Mouse (Mus musculus) liver, embryonic 11.5 days (tissue): ENCODE measurements around the gene Timm13. TPM values are rescaled to one million over a fixed set of nuclear protein-coding genes. Genes with fewer than 3 reads are reported as not detected.

Source experiments
- ATAC-seq: fragments of 200-750 bp; cut with Nextera tagmentation; replicated peaks from 2 replicates; pipeline ENCODE4 v1.8.0; 2017; ENCODE audit warnings: moderate number of reproducible peaks, mild to moderate bottlenecking, moderate TSS enrichment, moderate library complexity; ENCODE audit not compliant: low FRiP score
- DNase-seq: peaks from one replicate; pipeline ENCODE4 v3.0.0-alpha.2; 2017; ENCODE audit warnings: low spot score
- H3K27ac ChIP-seq: fragments of 300-500 bp; sonication (generic); 2 replicates; pipeline ENCODE4 v1.5.1; 2014; ENCODE audit warnings: mild to moderate bottlenecking, low read depth, low read length, control low read depth
- H3K27me3 ChIP-seq: fragments of 300-500 bp; sonication (generic); replicated peaks from 2 replicates; pipeline ENCODE4 v1.6.1; 2014; ENCODE audit warnings: low read length, mixed read lengths; ENCODE audit not compliant: control insufficient read depth, insufficient read depth
- H3K36me3 ChIP-seq: fragments of 300-500 bp; sonication (generic); 2 replicates; pipeline ENCODE4 v1.6.1; 2014; ENCODE audit warnings: mild to moderate bottlenecking, low read length, moderate library complexity, mixed read lengths; ENCODE audit not compliant: control insufficient read depth, insufficient read depth
- H3K4me1 ChIP-seq: fragments of 300-500 bp; sonication (generic); replicated peaks from 2 replicates; pipeline ENCODE4 v1.6.1; 2014; ENCODE audit warnings: low read length, mixed read lengths; ENCODE audit not compliant: control insufficient read depth, insufficient read depth
- H3K4me2 ChIP-seq: fragments of 300-500 bp; sonication (generic); 2 replicates; pipeline ENCODE4 v1.6.1; 2014; ENCODE audit warnings: mild to moderate bottlenecking, control low read depth, moderate library complexity
- H3K4me3 ChIP-seq: fragments of 300-500 bp; sonication (generic); 2 replicates; pipeline ENCODE4 v1.5.1; 2014; ENCODE audit warnings: low read depth, low read length, control low read depth
- H3K9ac ChIP-seq: fragments of 300-500 bp; sonication (generic); 2 replicates; pipeline ENCODE4 v1.6.1; 2014; ENCODE audit warnings: low read depth, low read length, control low read depth
- H3K9me3 ChIP-seq: fragments of 300-500 bp; sonication (generic); 2 replicates; pipeline ENCODE4 v1.6.1; 2016; ENCODE audit warnings: low read length, inconsistent platforms, mixed read lengths; ENCODE audit not compliant: control insufficient read depth
- WGBS: fragments of 180-500 bp; shearing (Covaris S2); extraction: QIAGEN DNeasy Blood & Tissue Kit; methylation state at CpG from one replicate; pipeline ENCODE4 v1.1.7; 2014; 5-methylcytosine and 5-hydroxymethylcytosine counted together
- polyA plus RNA-seq: library from polyadenylated mRNA; unstranded; fragments of >200 nt; fragmentation: Nextera tagmentation; extraction: Ambion mirVana; gene quantifications from 2 replicates; pipeline ENCODE4 v1.2.1, GENCODE M21; 2014

Gene Timm13
- polyA plus RNA-seq, 1 experiment from 2014 or later = 445 TPM

DNA sequence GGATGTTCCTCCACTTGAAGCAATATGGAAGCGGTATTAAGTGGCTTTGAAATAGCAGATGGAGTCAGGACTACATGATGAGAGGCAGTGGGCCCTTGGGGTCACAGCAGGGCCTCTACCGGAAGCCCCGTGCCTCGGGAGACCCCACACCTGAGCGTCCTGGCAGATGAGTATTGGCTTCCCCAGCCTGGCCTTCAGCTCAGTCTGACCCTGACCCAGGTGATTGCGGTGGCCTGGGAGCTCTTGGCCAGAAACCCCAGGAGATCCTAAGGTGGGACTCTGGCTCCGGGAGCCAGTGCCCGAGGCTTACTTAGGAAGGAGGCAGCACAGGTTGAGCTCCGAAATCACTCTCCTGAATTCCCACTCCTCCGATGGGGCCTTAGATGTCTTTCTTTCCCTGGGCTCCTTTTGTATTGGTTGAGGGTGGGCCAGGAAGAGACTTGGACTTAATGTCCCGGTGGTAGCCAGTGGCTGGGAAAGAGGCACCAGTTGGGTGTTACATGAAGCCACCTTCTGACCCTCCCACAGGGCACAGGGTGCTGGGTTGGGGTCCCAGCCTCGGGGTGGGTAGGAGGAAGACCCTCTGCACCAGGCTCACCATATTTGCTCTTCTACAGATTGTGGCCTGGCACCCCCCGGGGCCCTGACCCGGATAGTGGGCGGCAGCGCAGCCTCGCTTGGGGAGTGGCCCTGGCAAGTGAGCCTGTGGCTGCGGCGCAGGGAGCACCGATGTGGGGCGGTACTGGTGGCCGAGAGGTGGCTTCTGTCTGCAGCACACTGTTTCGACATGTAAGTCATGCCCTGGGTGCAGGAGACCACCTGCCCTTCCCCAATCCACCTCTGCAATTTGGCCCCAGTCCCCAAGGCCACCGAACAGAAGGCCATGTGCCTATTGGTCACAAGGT, 3.9 kb downstream of the Timm13 start:
- WGBS = 69% methylated on average over 24 of the region's 24 CpGs
- H3K4me3 ChIP-seq = no peak overlapping the region
- no peak overlapping the region for H3K4me2 ChIP-seq
- H3K27ac ChIP-seq = no peak overlapping the region
- no peak for DNase-seq
- H3K4me1 ChIP-seq = peaks cover 31% of the 10 kb centered on the region
- peaks cover 9% of the 10 kb centered on the region for H3K36me3 ChIP-seq
- H3K9ac ChIP-seq = no peak overlapping the region
- H3K9me3 ChIP-seq = no peaks in the 10 kb centered on the region
- ATAC-seq = no peak
- no peaks in the 10 kb centered on the region for H3K27me3 ChIP-seq

DNA sequence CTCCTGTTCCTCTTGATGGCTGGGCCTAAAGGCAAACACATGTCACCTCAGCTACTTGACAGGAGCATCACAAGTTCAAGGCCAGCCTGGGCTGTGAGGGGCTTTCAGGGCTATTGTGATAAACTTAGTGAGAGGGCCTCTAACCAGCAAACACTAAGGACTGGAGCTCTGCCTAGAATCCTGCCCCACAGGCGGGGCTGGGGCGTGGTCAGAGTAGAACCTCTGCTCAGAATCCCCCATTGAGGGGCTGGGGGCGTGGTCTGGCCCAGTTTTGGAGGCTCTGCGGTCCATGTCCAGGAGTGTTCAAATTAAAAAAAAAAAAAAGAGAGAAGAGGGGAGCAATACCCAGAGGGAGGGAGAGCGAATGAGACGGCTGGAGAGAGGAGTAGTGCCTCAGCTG, 5.1 kb downstream of the Timm13 start:
- Histone ChIP-seq H3K9me3 (no peaks in the 10 kb centered on the region), H3K4me3 (no peak overlapping the region), H3K27me3 (no peaks in the 10 kb centered on the region), H3K4me2 (no peak overlapping the region), H3K27ac (no peak overlapping the region), H3K4me1 (peaks cover 27% of the 10 kb centered on the region), H3K9ac (no peak overlapping the region), H3K36me3 (peaks cover 9% of the 10 kb centered on the region)
- ATAC-seq (no peak), DNase-seq (no peak)
- 80% methylated on average over 6 of the region's 6 CpGs for WGBS

DNA sequence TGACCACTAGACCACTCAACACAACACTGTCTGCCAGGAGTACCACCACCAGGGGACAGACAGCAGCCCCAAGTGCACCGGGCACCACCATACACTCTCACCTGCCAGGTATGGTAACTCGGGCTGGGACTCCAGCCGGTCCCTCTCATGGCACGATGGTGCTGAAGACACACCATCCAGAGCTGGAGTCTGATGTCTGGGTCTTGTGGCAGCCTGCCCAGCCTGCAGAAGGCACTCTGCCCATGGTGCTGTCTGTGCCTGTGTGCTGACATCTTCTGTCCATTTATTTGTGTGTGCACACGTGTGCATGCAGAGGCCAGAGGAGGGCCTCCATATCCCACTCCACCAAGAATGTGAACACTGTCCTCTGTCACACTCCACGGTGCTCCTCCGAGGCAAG, 5.7 kb downstream of the Timm13 start:
- peaks cover 9% of the 10 kb centered on the region for H3K36me3 ChIP-seq
- no peak overlapping the region for H3K4me2 ChIP-seq
- 84% methylated on average over 7 of the region's 7 CpGs for WGBS
- H3K27ac ChIP-seq = no peak overlapping the region
- no peaks in the 10 kb centered on the region for H3K9me3 ChIP-seq
- no peak overlapping the region for H3K4me3 ChIP-seq
- peaks cover 4% of the 10 kb centered on the region for H3K27me3 ChIP-seq
- no peak overlapping the region for H3K9ac ChIP-seq
- H3K4me1 ChIP-seq = peaks cover 27% of the 10 kb centered on the region
- DNase-seq = no peak
- no peak for ATAC-seq

DNA sequence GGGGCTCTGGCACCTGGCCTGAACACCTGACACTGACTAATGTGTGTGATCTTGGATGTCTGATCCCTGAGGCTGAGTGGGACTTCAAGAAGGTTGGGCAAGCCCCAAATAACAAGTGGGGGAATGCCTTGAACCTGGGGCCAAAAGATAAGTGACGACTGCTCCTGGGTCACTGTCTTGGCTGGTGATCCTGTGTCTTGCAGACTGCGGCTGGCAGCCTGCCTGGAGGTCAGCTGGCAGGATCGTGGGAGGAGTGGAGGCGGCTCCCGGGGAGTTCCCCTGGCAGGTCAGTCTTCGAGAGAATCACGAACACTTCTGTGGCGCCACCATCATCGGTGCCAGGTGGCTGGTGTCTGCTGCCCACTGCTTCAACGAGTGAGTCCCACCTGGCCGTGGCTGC, 13.6 kb downstream of the Timm13 start:
- Histone ChIP-seq H3K36me3 (no peaks in the 10 kb centered on the region), H3K9me3 (no peaks in the 10 kb centered on the region), H3K4me2 (no peak overlapping the region), H3K27me3 (peaks cover 38% of the 10 kb centered on the region), H3K27ac (no peak overlapping the region), H3K4me3 (no peak overlapping the region), H3K4me1 (no peaks in the 10 kb centered on the region), H3K9ac (no peak overlapping the region)
- WGBS = 68% methylated on average over 11 of the region's 11 CpGs
- ATAC-seq (no peak), DNase-seq (no peak)

DNA sequence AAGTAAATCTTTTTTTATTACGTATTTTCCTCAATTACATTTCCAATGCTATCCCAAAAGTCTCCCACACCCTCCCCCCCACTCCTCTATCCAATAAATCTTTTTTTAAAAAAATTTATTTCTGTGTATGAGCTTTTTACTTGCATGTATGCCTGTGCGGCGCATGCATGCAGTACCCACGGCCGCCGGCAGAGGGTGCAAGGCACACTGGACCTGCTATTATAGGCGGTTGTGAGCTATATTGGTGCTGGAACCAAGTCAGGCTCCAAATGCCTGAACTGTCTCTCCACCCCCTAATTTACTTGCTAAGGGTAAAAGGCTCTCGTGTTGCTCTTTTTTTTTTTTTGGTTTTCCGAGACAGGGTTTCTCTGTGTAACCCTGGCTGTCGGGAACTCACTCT, 19.5 kb downstream of the Timm13 start:
- DNase-seq (peak; percentile 78), ATAC-seq (no peak)
- no peak overlapping the region for H3K27ac ChIP-seq
- H3K9ac ChIP-seq = no peak overlapping the region
- H3K9me3 ChIP-seq = no peaks in the 10 kb centered on the region
- WGBS = 18% methylated on average over 10 of the region's 10 CpGs
- H3K4me2 ChIP-seq = no peak overlapping the region
- H3K27me3 ChIP-seq = peaks cover 3% of the 10 kb centered on the region
- peaks cover 13% of the 10 kb centered on the region for H3K4me1 ChIP-seq
- no peaks in the 10 kb centered on the region for H3K36me3 ChIP-seq
- no peak overlapping the region for H3K4me3 ChIP-seq

DNA sequence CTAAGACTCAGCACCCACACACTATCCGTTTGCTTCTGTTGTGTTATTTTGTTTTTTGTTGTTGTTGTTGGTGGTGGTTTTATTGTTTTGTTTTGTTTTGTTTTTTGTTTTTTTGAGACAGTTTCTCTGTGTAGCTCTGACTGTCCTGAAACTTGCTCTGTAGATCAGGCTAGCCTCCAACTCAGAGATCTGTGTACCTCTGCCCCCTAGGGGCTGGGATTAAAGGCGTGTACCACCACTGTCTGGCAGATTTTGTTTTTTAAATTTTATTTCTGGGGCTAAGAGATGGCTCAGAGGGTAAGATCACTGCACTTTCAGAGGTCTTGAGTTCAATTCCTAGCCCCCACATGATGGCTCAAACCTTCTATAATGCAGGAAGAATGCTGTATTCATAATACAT, 19.9 kb downstream of the Timm13 start:
- no peaks in the 10 kb centered on the region for H3K9me3 ChIP-seq
- peaks cover 1% of the 10 kb centered on the region for H3K27me3 ChIP-seq
- no peaks in the 10 kb centered on the region for H3K36me3 ChIP-seq
- no peak overlapping the region for H3K9ac ChIP-seq
- H3K4me1 ChIP-seq = peaks cover 13% of the 10 kb centered on the region
- ATAC-seq = no peak
- 59% methylated on average over 2 of the region's 2 CpGs for WGBS
- peak overlapping the region; percentile 76 for H3K27ac ChIP-seq
- DNase-seq = no peak
- H3K4me2 ChIP-seq = no peak overlapping the region
- H3K4me3 ChIP-seq = no peak overlapping the region

DNA sequence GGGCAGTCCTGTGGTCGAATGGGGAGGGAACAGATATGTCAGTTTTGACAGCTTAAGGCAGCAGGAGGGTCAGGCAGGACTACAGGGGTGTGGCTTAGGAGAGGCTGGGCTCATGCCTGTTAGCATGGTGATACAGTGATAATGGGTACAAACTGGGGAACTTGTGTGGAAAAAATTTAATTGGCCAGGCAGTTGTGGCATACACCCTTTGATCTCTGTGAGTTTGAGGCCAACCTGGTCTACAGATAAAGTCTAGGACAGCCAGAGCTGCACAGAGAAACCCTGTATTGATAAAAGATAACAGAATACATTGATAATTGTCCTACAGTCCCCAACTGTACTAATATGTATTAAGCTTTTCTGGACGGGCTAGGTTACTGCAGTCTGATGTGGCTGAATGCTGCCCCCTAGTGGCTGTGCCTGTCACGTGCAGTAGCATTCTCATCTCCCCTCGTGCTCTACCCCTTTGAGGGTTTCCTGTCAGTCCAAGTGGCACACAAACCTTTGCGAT, 20.6 kb downstream of the Timm13 start:
- H3K9ac ChIP-seq = peak overlapping the region; percentile 3; the same call in 1 of the 2 replicates
- peak overlapping the region; percentile 41 for H3K4me2 ChIP-seq
- peak overlapping the region; percentile 76 for H3K27ac ChIP-seq
- H3K4me3 ChIP-seq = no peak overlapping the region
- peaks cover 13% of the 10 kb centered on the region for H3K4me1 ChIP-seq
- no peaks in the 10 kb centered on the region for H3K9me3 ChIP-seq
- peak; percentile 75 for DNase-seq
- no peaks in the 10 kb centered on the region for H3K36me3 ChIP-seq
- no peaks in the 10 kb centered on the region; the same call in 1 of the 2 replicates for H3K27me3 ChIP-seq
- peak; percentile 91 for ATAC-seq
- 7% methylated on average over 5 of the region's 5 CpGs for WGBS

DNA sequence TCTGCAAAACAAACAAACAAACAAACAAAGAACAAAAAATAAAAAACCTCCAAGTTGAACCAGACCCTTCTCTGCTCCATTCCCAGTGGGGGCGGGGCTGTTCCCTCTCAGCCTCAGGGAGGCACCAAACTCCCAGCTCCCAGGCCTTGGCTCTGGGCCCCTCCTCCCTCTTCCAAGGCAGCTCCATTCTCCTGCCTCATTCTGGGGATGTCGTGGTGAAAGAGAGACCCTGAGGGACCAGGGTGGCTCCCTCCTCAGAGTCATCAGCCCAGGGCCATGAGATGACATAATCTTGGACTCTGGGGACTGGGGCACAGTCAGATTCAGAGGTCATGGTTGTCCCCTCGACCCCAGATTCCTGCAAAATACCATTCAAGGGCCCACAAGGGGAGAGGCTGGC, 24.2 kb downstream of the Timm13 start:
- ATAC-seq (no peak), DNase-seq (no peak)
- WGBS = 28% methylated on average over 3 of the region's 3 CpGs
- no peaks in the 10 kb centered on the region for H3K9me3 ChIP-seq
- no peaks in the 10 kb centered on the region; the same call in none of the 2 replicates for H3K27me3 ChIP-seq
- no peak overlapping the region for H3K4me3 ChIP-seq
- H3K4me2 ChIP-seq = no peak overlapping the region
- H3K4me1 ChIP-seq = peaks cover 13% of the 10 kb centered on the region
- peak overlapping the region; percentile 48; the same call in 1 of the 2 replicates for H3K9ac ChIP-seq
- no peak overlapping the region for H3K27ac ChIP-seq
- no peaks in the 10 kb centered on the region for H3K36me3 ChIP-seq

DNA sequence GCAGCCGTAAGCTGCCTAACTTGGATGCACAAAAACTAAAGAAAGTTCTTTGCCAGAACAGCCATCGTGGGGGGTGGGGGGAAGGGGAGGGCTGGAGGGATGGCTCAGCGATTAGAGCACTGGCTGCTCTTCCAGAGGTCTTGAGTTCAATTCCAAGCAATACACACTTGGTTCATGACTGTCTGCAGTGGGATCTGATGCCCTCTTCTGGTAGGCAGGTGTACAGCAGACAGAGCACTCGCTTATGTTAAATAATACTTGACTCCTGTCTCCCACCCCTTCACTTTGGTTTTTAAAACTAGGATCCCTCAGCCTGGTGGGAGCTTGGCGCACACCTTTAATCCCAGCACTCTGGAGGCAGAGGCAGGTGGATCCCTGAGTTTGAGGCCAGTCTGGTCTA, 24.7 kb downstream of the Timm13 start:
- DNase-seq = no peak
- Histone ChIP-seq H3K9ac (peak overlapping the region; percentile 48; the same call in 1 of the 2 replicates), H3K4me1 (peaks cover 13% of the 10 kb centered on the region), H3K27ac (no peak overlapping the region), H3K4me3 (no peak overlapping the region), H3K27me3 (no peaks in the 10 kb centered on the region; the same call in none of the 2 replicates), H3K36me3 (no peaks in the 10 kb centered on the region), H3K9me3 (no peaks in the 10 kb centered on the region), H3K4me2 (no peak overlapping the region)
- WGBS = 25% methylated on average over 5 of the region's 5 CpGs
- ATAC-seq = no peak
